Mouse (Mus musculus) adrenal gland, postnatal 14 days (tissue): ENCODE data around the gene Kcnj1. TPM values are rescaled to one million over a fixed set of nuclear protein-coding genes. Genes with fewer than 3 reads are reported as not detected.

Source experiments
- DNase-seq: peaks from one replicate; pipeline ENCODE4 v3.0.0; 2021; ENCODE audit warnings: mixed read lengths
- total RNA-seq: library from RNA; stranded (reverse); gene quantifications from 2 replicates; pipeline ENCODE4 v1.2.3, GENCODE M21; 2021

Kcnj1 gene
- total RNA-seq, 1 experiment from 2014 or later, result not detected

GRCm38 (mm10) chr9:32400212-32400611 is 27.9 kb downstream of the Kcnj1 start:
- DNase-seq, result no peak

- DNase-seq, result peak; percentile 24
Measured at GRCm38 (mm10) chr9:32400662-32401161, 28.4 kb downstream of the Kcnj1 start.

GRCm38 (mm10) chr9:32405191-32405925 is 33.1 kb downstream of the Kcnj1 start:
- DNase-seq, result peak; percentile 64

GRCm38 (mm10) chr9:32408730-32409059 is 36.4 kb downstream of the Kcnj1 start:
- DNase-seq, result no peak

- DNase-seq, result peak; percentile 35
Measured at GRCm38 (mm10) chr9:32409060-32409961, 37.0 kb downstream of the Kcnj1 start.

GRCm38 (mm10) chr9:32410671-32411070 is 38.4 kb downstream of the Kcnj1 start:
- no peak for DNase-seq

GRCm38 (mm10) chr9:32411507-32411906 is 39.2 kb downstream of the Kcnj1 start:
- no peak for DNase-seq

- DNase-seq, result no peak
Measured at GRCm38 (mm10) chr9:32412836-32413580, 40.7 kb downstream of the Kcnj1 start.

GRCm38 (mm10) chr9:32414956-32415355 is 42.7 kb downstream of the Kcnj1 start:
- no peak for DNase-seq

- DNase-seq, result no peak
Measured at GRCm38 (mm10) chr9:32415952-32416351, 43.7 kb downstream of the Kcnj1 start.

GRCm38 (mm10) chr9:32417466-32418116 is 45.3 kb downstream of the Kcnj1 start:
- DNase-seq, result no peak

GRCm38 (mm10) chr9:32420711-32421110 is 48.4 kb downstream of the Kcnj1 start:
- no peak for DNase-seq

- DNase-seq, result no peak
Measured at GRCm38 (mm10) chr9:32425321-32425720, 53.0 kb downstream of the Kcnj1 start.

GRCm38 (mm10) chr9:32431061-32431460 is 58.8 kb downstream of the Kcnj1 start:
- DNase-seq, result no peak

GRCm38 (mm10) chr9:32434241-32435213 is 62.2 kb downstream of the Kcnj1 start:
- no peak for DNase-seq

GRCm38 (mm10) chr9:32443115-32443514 is 70.8 kb downstream of the Kcnj1 start:
- DNase-seq, result no peak

- DNase-seq, result peak; percentile 21
Measured at GRCm38 (mm10) chr9:32443817-32444216, 71.5 kb downstream of the Kcnj1 start.

GRCm38 (mm10) chr9:32444453-32445201 is 72.3 kb downstream of the Kcnj1 start:
- no peak for DNase-seq

GRCm38 (mm10) chr9:32445789-32446188 is 73.5 kb downstream of the Kcnj1 start:
- DNase-seq, result peak; percentile 21

GRCm38 (mm10) chr9:32448766-32449165 is 76.5 kb downstream of the Kcnj1 start:
- DNase-seq, result no peak
